Mouse (Mus musculus) hematopoietic stem cell, adult 5-6 weeks (primary cell): Measurements from ENCODE around the gene Osbpl6. TPM values are rescaled to one million over a fixed set of nuclear protein-coding genes. Genes with fewer than 3 reads are reported as not detected.
"Not testable (repeated sequence)": the region's sequence is repeated elsewhere in the genome, so short reads cannot be mapped to it uniquely, and the experiment has no call there.

Experiments used
- ATAC-seq, 2 experiments: fragments of 125-278 bp in 1 of 2; replicated peaks in 1 of 2; 2 replicates each; pipeline ENCODE4 v1.8.0; 2016 to 2017; ENCODE audit warnings: inconsistent platforms in 2 of 2, mild to moderate bottlenecking in 2 of 2, moderate number of reproducible peaks in 2 of 2, low read depth in 1 of 2, moderate TSS enrichment in 1 of 2; ENCODE audit not compliant: low FRiP score in 2 of 2, poor library complexity in 2 of 2, severe bottlenecking in 2 of 2, insufficient read depth in 1 of 2, low TSS enrichment in 1 of 2
- total RNA-seq: library from RNA; stranded (forward); fragments of 172-1452, 232-1000 nt; gene quantifications from 2 replicates; pipeline ENCODE4 v1.2.3, GENCODE M21; 2017

The Osbpl6 gene
- total RNA-seq, 1 experiment from 2014 or later, result not detected

DNA sequence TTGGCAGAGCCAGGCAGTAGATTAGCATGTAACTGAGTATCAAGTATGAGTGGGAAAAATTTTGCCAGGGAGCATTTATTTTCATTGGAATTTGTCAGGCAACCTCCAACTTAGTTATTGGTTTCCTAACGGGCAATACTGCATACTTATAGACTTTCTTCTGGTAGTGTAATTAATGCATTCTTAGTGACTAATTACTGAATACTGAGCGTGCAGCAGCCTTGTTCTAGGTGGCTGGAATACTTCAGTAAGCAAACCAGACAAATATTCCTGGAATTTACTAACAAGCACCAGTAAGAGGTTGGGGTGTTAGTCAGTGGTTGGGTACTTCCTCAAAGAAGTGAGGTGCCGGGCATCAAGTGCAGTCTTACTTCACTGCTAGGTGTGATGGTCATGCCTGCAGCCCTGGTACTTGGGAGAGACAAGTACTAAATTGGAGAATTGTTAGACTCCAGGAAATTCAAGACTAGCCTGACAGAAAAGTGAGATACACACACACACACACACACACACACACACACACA, 186.2 kb downstream of the Osbpl6 start:
- ATAC-seq, result no peak

DNA sequence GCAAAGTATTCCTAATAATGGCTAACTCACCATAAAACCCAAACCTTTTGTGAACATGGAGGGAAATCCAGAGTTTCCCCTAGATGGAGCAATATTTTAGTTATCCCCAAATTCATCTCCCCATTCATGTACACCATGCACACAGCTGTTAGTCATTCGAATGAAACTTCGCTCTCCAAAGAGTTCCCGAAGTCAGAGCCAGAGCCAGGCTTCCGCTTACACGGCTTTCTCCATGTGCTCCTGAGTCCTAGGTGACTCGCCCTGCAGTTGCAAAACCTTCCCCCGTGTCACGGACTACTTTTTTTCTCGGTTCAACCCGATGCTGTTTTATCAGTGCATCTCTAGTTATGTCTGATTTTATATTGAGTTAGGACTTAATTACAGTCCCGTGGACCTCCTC, 191.2 kb downstream of the Osbpl6 start:
- ATAC-seq, result no peak

- ATAC-seq, result no peak
Observed at GRCm38 (mm10) chr2:76599214-76599613, 192.9 kb downstream of the Osbpl6 start.

GRCm38 (mm10) chr2:76602256-76602655, 195.9 kb downstream of the Osbpl6 start:
- no peak for ATAC-seq

GRCm38 (mm10) chr2:76606704-76607103, 200.4 kb downstream of the Osbpl6 start:
- no peak for ATAC-seq

DNA sequence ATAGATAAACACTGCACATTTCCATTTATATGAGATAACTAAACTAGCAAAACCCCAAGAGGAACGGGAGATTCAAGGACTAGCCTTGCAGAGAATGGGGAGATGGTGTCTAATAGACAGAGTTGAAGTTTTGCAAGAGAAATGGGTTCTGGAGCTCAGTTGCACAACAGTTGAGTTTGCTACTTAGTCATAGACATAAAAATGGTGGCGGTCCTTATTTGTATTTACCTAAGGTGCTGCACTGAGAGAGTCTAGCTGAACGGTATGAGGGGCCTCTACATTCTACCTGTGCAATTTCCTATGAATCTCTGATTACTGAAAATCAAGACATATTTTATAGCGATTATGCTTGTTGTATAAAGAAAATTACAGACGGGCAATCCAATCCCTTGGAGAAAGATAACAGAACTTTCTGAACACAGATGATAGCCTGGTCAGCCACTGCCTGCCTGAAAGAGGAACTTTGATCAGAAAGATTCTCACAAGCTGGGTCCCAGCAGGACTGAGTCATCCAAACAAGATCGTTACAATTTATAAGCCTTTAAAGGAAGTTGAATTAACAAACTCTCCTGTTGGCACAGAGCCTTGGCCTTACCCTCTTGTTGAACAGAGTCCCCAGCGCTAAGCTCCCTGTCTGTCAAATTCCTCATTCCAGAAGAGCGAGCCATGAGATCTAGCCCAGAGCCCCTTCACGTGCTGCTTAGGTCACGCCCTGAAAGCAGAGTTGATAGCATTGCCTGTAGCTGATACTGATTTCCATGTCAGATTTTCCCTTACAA, 204.2 kb downstream of the Osbpl6 start:
- ATAC-seq, result peak; percentile 65 to 82

DNA sequence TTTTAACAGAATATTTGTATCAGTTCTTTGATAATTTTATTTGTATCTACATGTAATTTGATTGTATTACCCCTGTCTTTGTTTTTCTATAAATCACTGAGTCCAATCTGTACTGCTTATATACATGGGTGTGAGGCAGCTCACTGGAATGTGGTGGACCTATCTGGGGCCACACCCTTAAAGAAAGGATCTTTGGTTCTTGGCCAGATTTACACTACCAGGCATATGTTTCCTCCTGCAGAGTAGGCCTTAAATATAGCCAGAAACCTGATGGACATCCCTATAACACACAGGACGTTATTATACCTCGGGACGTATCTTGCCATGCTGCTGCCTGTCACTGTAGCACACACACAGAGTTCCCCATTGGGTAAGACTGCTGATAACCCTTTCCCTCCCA, 205.7 kb downstream of the Osbpl6 start:
- ATAC-seq, result no peak

DNA sequence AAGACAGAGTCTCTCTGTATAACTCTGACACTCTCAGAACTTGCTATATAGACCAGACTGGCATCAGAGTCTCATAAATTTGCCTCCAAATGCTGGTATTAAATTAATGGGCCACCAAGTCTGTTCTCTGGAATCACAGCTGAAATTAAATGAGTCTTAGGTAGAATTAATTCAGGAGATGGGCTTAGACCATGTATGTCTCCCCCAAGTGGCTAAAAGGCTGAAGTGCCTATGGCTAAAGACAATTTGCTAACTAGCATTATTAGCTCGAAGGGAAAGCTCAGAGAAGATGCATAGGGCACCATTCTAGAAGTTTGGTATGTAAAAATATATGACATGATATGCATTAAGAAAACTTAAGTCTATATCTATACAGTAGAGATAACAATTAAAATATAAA, 211.8 kb downstream of the Osbpl6 start:
- ATAC-seq, result peak in 1 of 2 experiments; percentile 68; a peak in 2 of 4 replicates

DNA sequence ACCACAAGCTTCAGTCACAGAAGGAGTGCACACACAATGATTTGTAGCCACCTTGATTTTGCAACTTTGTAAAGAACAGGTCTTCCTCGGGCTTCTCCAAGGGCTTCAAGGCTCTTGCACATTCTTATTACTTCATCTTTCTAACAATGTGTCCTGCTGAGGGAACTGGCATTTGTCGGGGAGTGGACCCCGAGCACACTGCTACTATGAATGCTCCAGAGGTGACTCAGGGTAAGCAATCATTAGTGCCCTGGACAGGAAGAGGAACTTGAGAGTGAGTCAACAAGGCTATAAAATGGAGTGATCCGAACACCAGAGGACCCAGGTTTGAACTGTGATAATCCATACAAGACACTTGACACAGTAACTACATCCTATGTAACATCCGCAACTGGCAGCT, 213.9 kb downstream of the Osbpl6 start:
- no peak for ATAC-seq

DNA sequence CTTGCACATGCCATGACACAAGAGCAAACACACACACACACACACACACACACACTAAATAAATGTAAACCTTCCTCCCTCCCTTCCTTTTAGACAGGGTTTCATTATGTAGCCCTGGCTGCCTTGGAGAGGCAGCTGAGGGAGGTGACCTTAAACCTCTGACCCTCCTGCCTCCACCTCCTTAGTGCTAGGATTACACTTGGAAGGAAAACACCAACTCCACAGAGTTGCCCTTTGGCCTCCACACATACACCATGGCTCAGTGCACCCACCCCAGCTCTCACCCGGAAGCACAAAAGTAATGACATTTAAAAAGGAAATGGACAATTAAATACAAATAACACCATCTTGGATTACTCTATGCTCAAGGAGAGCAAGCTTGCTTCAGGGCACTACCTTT, 215.4 kb downstream of the Osbpl6 start:
- no peak for ATAC-seq

DNA sequence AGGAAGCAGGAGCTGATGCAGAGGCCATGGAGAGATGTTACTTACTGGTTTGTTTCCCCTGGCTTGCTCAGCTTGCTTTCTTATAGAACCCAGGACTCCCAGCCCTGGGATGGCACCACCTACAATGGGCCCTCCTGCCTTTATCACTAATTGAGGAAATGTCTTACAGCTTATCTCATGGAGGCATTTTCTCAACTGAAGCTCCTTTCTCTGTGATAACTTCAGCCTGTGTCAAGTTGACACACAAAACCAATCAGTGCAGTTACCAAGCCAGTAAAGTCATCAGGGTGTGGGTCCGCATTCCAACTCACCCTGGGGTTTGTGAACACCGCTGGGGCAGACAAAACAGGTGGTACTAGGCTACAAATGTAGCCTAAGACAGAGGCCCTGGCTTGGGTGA, 216.0 kb downstream of the Osbpl6 start:
- not testable (repeated sequence) for ATAC-seq

DNA sequence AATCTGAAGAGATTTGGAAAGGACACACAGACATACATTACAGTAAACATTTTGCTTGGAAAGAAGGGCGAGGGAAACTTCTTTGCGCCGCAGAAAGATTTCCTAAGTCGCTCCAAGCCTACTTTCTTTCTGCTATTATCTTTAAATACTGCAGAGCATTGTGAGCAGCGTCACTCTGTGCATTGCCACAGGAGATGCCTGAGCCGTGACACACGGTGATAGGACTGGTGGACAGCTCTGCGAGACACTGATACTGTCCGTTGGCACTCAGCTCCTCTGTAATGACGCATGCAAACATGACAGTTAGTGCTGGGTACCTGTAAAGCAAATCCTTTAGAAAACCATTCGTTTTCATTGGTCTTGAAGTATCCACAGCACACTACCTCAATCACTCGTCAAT, 224.0 kb downstream of the Osbpl6 start:
- ATAC-seq, result no peak

- ATAC-seq, result no peak
Observed at GRCm38 (mm10) chr2:76631600-76631999, 225.3 kb downstream of the Osbpl6 start.

DNA sequence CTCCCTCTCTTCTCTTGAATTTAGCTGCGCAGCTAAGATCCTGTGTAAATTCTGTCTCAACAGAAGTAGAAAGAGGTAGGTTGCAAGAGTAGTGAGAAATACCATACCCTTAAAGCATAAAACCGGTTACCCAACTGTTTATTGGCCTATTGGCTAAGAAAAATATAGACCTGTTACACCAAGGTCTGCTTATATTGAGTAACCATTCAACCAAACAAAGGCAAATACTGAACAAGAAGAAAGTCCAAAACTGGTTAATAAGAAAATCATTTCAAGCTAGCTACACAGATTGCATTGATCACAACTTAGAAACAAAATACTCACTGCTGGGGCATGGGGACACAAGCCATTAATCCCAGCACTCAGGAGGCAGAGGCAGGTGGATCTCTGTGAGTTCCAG, 233.3 kb downstream of the Osbpl6 start:
- ATAC-seq, result no peak

- no peak for ATAC-seq
Observed at GRCm38 (mm10) chr2:76643801-76644200, 237.5 kb downstream of the Osbpl6 start.

DNA sequence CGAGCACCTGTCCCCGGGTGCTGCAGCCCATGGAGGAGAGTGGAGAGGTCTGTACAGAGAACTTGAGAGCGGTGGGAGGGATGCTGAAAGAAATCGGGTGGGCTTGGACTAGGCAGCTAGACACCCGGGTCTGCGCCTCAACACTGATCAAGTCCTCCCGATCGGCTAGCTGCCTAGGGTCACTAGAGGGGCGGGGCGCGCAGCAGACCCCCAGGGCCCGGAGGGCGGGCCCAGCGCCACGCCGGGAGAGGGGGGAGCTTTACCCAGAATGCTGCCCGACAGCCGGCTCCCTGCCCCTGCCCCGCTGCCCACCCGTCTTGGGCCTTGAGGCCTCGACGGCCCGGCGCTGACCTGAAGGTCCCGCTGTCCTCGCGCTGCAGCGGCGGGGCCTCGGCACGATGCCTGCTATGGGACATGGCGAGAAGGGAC, 241.1 kb downstream of the Osbpl6 start:
- peak in 1 of 2 experiments; percentile 6; a peak in 1 of 4 replicates for ATAC-seq

- peak; percentile 97 for ATAC-seq
Observed at GRCm38 (mm10) chr2:76647883-76648570, 241.7 kb downstream of the Osbpl6 start, which contains the start of the genes Prkra and Pjvk. Gene Prkra (minus strand): TSS chr2:76648015. Gene Pjvk (plus strand): TSS chr2:76648476.

GRCm38 (mm10) chr2:76648666-76649141, 242.4 kb downstream of the Osbpl6 start:
- ATAC-seq, result peak; percentile 2 to 12; a peak in 2 of 4 replicates
